Mouse (Mus musculus) effector memory CD4-positive, alpha-beta T cell, adult 7 months (primary cell): ENCODE data around the gene Gdf9. TPM values are rescaled to one million over a fixed set of nuclear protein-coding genes. Genes with fewer than 3 reads are reported as not detected.

ENCODE experiments used
- polyA plus RNA-seq: library from polyadenylated mRNA; unstranded; fragments of 100-300 nt; shearing (Covaris generic); gene quantifications from one replicate; pipeline ENCODE4 v1.2.1, GENCODE M21; 2017

Gene Gdf9
- polyA plus RNA-seq = 0.34 TPM

DNA sequence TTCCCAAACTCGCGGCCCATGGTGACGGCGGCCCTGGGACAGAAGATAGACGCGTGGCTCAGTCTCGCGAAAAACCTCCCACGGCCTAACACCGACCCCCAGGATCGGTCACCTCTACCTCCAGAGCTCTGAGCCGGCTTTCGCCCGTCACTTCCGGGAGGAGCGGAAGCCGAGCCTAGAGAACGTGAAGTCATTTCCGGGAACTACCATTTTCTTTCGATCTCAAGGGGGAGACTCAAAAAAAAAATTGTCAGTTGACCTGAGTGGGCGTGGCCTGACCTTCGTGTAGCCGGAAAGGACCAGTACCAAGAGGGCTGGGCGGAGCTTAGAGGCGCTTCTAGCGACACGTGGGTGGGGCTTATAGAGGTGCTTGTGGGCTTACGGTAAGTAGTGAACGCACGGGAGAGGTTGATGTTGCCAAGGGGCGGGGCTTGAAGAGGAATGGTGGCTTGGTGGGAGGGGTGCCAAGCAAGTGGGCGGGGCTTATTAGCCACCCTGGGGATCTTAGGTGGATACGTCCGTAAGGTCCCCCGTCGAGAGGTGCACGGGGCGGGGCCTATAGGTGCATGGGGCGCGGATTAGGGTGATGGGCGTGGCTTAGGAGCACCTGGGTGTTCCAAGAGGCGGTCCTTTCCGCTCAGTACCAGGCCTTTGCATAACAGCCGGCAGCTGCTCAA lies at the start of gene Gdf9, which contains the start of gene Uqcrq:
Gene Gdf9, plus strand, starts transcription at position 354 of the 677 bp plus-strand sequence.
Gene Uqcrq, minus strand, starts transcription at position 162 of the 677 bp plus-strand sequence.

DNA sequence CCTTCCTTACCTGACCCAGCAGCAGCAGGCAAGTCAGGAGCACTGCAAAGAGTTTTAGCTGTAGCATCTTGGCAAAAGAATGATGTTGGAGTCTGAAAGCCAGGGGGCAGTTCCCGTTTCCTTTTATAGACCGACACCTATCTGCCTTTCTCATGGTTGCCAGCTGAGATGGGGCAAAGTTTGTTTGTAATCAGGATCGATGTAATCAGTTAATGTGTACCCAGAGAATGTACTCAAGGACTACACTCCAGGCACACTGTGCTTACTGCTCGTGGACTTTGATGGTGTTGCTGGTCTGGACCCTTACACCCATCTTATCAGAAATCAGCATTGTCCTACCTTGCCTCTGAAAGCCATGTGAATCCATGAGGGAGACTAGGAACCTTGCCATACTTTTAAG lies 7.8 kb upstream of the Gdf9 start, which contains the start of gene Leap2:
Gene Leap2, minus strand, starts transcription at position 135 of the 400 bp plus-strand sequence.

DNA sequence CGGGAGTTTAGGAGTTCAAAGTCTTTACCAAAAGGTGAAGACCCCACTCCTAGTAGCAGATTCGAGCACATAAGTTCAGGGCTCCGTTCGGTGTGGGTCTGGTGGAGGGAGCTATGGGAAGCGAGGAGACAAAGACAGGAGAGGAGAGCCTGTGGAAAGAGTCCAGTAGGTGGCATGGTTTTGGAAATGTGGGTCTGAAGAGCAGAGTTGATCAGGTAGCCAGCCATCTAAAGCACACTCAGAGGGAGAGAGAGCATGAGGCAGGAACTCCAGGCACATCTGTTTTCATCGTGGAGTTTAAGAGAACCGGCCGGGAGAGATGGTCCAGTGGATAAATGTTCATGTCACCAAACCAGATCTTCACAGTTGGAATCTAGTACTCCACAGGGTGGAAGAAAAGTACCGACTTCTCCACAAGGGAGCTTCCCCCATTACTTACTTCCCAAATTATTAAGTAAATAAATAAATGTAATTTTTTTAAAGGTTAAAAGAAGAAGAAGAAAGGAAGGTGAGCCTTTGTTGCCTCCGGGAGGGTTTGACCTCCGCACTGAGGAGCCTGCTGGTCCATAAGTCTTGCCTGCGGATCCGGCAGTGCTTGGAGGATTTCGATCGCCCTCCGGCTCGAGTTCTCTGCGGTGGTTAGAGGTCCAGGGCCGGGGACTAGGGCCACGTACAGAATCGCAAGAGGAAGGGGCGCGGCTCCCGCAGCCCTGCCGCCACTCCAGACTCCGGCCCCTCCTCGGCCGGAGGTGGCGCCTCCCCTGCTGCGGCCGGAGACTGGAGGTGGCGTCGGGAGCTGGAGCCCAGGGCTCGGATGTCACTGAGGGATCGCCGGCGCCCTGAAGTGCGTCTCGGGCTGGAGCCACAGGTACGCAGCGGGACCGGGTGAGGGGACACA lies 25.9 kb downstream of the Gdf9 start, which contains the start of the genes Gm10447 and Shroom1:
Gene Gm10447, minus strand, starts transcription at position 637 of the 898 bp plus-strand sequence.
Gene Shroom1, plus strand, starts transcription at position 732 of the 898 bp plus-strand sequence.

DNA sequence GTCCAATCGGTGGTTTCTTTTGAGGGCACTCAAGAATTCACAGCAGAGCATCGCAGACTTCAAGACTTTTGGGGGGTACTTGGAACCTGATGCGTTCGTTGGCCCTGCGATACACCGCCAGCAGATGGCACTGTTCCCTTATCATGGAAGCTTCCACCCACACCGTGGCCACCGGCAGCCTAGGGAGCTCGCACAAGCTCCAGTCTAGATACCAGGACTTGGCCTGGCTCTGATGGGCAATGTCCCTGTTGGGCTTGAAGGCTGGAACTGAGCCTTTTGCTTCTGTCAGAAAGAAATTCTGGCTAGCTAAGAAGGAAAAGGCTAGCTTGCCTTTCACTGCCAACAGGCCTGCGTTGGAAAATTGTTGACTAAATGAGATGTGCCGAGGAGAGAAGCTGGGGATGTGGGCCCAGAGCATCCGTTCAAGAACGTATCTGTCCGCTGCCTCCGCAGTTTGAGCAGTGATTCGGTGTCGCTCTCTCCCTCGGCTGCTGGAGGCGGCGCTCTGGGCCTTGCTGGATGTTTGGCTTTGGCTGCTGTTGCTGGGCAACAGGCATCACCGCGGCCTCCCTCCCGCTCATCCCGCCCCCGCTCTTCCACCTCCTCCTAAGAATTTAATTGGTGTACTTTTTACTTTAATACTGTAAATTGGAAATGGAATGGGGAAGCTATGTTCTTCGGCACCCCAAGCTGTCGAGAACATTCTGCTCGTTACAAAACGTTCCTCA lies 39.3 kb downstream of the Gdf9 start, which contains the start of gene Gm9837:
Gene Gm9837, minus strand, starts transcription at position 512 of the 728 bp plus-strand sequence.

DNA sequence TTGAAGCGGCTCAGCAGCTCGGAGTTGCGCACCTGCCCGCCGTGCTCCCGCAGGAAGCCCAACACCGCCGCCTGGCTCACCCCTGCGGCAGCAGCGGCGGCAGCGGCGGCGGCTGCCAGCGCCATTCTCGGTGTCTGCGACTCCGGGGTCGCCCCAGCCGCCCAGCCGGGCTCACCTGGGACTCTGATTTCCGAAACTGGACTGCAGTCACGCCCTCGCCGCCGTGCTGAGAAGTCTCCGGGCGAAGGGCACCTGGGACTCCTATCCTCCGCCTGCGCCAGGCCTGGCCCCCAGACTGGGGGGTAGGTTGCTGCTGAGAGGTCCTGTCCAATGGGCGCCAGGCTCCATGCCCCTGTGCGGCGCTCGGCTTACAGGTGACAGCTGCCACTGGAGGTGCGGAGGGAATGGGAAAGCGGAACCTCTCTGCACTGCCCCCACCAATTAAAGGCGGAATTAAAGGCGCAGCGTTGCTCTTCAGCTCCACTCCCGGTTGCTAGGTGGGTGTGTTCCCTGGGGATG lies 49.0 kb downstream of the Gdf9 start, which contains the start of the genes Gm9945 and Sowaha:
Gene Gm9945, plus strand, starts transcription at position 384 of the 519 bp plus-strand sequence.
Gene Sowaha, minus strand, starts transcription at position 492 of the 519 bp plus-strand sequence.

Other genes starting within 250 kb of the Gdf9 start
- 144 TPM for gene Hspa4, start 130.6 kb upstream of the Gdf9 start, polyA plus RNA-seq
- 27.1 TPM for gene Zcchc10, start 106.3 kb upstream of the Gdf9 start, polyA plus RNA-seq
- 356 TPM for gene Aff4, start 80.2 kb upstream of the Gdf9 start, polyA plus RNA-seq
- gene Leap2, start 7.9 kb upstream of the Gdf9 start, polyA plus RNA-seq = not detected
- gene Uqcrq, start 192 bp upstream of the Gdf9 start, polyA plus RNA-seq = 209 TPM
- 0.16 TPM for gene Gm10447, start 26.1 kb downstream of the Gdf9 start, polyA plus RNA-seq
- not detected for gene Shroom1, start 26.2 kb downstream of the Gdf9 start, polyA plus RNA-seq
- not detected for gene Gm9837, start 39.5 kb downstream of the Gdf9 start, polyA plus RNA-seq
- gene Gm9945, start 49.1 kb downstream of the Gdf9 start, polyA plus RNA-seq = not detected
- gene Sowaha, start 49.3 kb downstream of the Gdf9 start, polyA plus RNA-seq = not detected
- gene Sept8, start 88.2 kb downstream of the Gdf9 start, polyA plus RNA-seq = 1.9 TPM
- gene Kif3a, start 136.4 kb downstream of the Gdf9 start, polyA plus RNA-seq = 6.9 TPM
- not detected for gene Il4, start 187.6 kb downstream of the Gdf9 start, polyA plus RNA-seq
- gene Il13, start 203.7 kb downstream of the Gdf9 start, polyA plus RNA-seq = not detected